Mouse (Mus musculus) left cerebral cortex, postnatal 10 days (tissue): ENCODE measurements around the gene Fam3b. TPM values are rescaled to one million over a fixed set of nuclear protein-coding genes. Genes with fewer than 3 reads are reported as not detected.

Experiments
- DNase-seq, 2 experiments: peaks; one replicate each; pipeline ENCODE4 v3.0.0; 2021 to 2022; ENCODE audit warnings: low spot score in 2 of 2, mixed read lengths in 1 of 2; ENCODE audit errors: extremely low spot score in 1 of 2
- intact Hi-C: fragments of 180-260 bp; cut with DNase I; formaldehyde crosslinking; loops from one replicate; pipeline ENCODE4 v1.15.1; 2025
- total RNA-seq, 2 experiments: library from RNA; stranded (reverse); gene quantifications; 2 replicates each; pipeline ENCODE4 v1.2.3; 2021

Fam3b gene
- total RNA-seq, 2 experiments from 2014 or later: 0.45 to 0.47 TPM

- no peak for DNase-seq
- intact Hi-C loops: no loop called here
Observed at GRCm38 (mm10) chr16:97434206-97434605, 80.4 kb downstream of the Fam3b start.

- intact Hi-C loops: no loop called here
- DNase-seq: peak in 1 of 2 experiments; percentile 38
Observed at GRCm38 (mm10) chr16:97431328-97431727, 83.3 kb downstream of the Fam3b start.

GRCm38 (mm10) chr16:97430091-97430490 lies 84.5 kb downstream of the Fam3b start:
- no peak for DNase-seq
- intact Hi-C loops: no loop called here

- no peak for DNase-seq
- intact Hi-C loops: no loop called here
Observed at GRCm38 (mm10) chr16:97428026-97428425, 86.6 kb downstream of the Fam3b start.

- intact Hi-C loops: no loop called here
- no peak for DNase-seq
Observed at GRCm38 (mm10) chr16:97423627-97424026, 91.0 kb downstream of the Fam3b start.

GRCm38 (mm10) chr16:97421671-97422070 lies 92.9 kb downstream of the Fam3b start:
- intact Hi-C loops: no loop called here
- DNase-seq: no peak

Other genes starting within 250 kb of the Fam3b start
- gene Bace2, start 158.1 kb downstream of the Fam3b start, total RNA-seq: 10 to 100 TPM; 10.3 to 12.7 TPM
- 1 to 10 TPM in 1 of 2 experiments, under 1 TPM in 1; 0.73 to 1.2 TPM for gene Mx1, start 51.9 kb downstream of the Fam3b start, total RNA-seq
- under 1 TPM in 1 of 2 experiments, not detected in 1; 0.75 TPM for gene Tmprss2, start 96.4 kb upstream of the Fam3b start, total RNA-seq
- gene Ripk4, start 249.0 kb upstream of the Fam3b start, total RNA-seq: under 1 TPM in 1 of 2 experiments, not detected in 1; 0.30 TPM